Mouse (Mus musculus) cerebellum, postnatal 36 days (tissue): ENCODE data around the gene Mdc1.

Experiments used
- DNase-seq, 2 experiments: peaks; one replicate each; pipeline ENCODE4 v3.0.0; 2021 to 2022; ENCODE audit warnings: mixed read lengths in 2 of 2

Gene Mdc1

DNA sequence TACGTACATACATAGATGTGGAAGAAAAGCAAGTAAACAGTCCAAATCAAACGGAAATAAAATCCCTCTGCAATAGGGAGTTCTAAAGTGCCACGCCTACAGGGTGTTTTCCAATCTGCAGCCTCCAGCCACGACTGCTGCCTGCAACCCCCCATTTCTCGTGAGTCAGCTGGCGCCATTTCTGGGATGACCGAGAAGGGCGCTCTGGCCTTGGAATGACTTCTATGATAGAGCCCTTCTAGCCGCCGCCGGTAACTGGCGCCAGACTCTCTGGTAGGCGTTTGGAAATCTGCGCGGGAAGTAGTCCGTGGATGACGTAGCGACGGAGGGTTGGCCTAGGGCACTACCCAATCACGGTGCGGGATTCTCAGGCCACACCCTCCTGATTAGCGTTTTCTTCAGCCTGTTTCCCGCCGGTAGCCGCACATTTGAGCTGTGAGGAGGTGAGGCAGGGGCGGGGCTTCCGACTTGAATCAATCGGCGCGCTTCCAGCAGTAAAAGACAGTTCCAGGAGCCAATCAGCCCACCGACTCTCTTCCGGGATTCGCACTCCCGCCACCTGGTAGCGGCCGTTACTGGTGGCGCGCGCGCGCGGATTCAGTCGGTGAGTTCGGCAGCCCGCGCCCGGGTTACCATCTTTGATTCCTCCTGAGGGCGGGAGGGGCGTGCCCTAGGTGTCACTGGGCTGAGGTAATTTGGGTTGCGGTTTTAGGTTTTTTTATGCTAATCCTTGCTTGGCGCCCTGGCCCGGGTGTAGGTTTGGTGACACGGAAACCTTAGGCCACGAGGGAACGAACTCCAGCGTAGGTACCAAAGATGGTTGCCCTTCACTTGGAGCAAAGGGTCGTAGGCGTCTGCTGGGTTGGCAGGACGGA is at the start of gene Mdc1:
Mdc1 (plus strand) TSS at position 440 of the 875 bp plus-strand sequence.
- DNase-seq = peak; percentile 99

DNA sequence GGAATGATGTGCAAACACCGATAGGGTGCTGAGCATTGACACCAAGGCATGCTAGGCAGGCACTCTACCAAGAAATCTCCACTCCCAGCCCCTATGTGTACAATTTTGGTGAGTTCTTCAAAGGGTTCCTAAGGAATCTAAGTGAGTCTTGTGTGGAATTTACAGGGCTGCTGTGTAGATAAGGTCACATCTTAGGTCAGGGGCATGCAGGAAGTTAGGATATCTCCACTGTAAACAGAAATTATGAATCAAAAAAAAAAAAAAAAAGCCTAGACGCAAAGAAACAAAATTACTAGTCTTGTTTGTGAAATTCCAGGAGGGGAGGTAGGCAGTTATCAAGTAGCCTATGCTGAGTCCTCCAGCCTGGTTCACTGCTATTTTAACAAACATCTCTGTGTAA is 48.5 kb upstream of the Mdc1 start:
- no peak for DNase-seq

DNA sequence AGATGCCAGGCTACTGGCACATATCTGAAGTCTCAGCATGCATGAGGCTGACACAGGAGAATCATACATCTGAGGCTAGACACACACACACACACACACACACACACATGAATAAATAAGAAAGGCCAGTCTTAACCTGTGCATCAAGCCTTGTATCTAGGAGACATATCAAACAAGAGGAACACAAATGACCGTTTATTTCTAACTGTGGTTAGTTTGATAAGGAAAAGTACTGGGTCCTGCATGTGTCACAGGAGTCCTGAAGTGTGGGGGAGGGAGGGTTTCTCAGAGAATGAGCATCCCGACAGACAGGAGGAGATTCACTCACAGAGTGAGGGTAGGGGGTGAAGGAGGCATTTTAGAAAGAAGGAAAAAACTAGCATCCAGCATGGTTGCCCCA is 46.2 kb upstream of the Mdc1 start:
- DNase-seq = no peak

DNA sequence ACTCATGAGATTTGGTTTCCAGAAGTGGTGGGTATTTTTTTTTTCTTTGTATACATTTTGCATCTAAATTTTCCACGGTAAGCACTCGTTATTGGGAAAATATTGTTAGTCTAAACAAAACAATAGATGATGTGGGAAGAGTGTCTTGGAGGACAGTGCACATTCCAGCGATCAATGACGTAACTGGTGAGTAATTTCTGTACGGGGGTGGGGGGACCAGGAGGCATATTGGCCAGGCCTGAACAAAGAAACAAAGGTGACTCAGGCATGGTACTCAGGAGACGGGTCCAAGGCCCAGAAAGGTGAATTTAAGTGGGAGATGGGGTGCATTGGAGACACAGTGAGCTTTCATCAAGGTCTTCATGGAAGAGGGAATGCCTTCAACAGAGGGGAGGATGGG is 45.7 kb upstream of the Mdc1 start:
- no peak for DNase-seq

DNA sequence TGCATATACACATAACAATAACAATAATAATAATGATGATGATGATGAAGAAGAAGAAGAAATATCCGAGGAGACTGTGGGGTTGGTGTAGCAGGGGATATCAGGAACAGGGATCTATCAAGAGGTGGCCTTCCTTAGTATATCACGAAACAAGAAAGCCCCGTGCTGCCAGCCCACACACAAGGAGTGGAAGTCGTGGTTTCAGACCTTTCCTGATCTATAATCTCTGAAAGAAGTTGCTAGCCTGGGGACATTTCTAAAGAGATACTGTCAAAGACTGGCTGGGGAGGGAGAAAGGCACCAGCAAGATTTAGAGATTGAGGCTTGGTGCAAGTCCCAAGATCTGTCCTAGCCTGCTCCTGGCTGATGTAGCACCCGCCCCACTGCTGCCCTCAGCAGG is 44.5 kb upstream of the Mdc1 start:
- DNase-seq = no peak

DNA sequence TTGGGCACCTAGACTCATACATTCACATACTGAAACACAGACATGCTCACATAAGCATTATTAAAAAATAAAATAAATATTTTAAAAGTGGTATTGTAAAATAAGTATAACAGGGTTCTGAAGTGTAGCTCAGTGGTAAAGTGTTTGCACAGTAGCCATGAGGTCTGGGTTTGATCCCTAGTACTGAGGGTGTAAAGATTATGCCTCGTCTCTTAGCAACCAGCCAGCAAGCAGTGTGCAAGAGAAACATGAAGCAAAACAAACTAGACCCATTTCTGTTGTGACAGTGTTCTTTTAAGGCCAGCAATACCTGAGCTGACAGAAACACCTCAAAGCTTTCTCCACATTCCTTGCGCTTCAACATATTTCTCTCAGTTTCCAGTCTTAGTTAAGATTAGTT is 40.4 kb upstream of the Mdc1 start:
- DNase-seq = no peak

DNA sequence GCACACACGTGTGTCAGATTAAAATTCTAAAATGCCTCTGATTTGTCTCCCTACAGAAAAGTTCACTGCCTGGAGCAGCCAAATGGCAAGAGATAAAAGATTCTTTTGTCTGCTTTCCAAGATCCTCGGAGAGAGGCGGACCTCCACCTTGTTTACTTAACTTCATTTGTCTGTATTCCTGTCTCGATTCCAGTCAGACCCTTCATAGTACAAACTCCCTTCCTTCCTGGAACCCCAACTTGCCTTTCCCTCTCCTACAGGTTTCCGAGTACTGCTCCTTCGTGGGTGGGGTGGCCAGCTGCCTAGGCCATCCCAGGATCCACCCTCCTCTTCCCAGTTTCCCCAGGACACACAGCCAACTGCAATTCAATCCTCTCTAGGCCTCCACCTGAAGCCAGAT is 38.3 kb upstream of the Mdc1 start:
- DNase-seq = no peak

DNA sequence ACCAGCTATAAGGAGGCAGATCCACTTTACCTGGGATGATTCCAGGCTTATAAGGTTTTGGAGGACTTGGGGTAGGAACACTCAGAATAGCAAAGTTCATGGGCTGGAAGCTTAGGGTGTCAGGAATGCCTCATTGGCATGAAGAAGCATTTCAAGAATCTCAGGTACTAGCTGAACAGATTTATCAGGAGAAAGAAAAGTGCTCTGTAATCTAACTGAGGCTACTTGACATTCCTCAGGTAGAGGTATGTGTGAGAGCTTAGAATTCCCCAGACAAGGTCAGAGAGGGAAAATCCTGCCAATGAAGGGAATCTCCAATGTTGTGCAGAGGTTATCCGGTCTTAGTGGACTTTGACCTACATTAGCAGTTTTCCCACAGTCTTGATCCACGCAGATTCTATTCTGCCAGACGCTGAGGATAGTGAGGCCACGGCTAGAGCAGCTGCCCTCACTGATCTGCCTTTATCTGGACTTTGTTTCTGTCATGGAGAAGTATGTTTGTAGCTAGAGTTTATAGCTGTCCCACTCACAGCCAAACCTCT is 37.4 kb upstream of the Mdc1 start:
- no peak for DNase-seq

DNA sequence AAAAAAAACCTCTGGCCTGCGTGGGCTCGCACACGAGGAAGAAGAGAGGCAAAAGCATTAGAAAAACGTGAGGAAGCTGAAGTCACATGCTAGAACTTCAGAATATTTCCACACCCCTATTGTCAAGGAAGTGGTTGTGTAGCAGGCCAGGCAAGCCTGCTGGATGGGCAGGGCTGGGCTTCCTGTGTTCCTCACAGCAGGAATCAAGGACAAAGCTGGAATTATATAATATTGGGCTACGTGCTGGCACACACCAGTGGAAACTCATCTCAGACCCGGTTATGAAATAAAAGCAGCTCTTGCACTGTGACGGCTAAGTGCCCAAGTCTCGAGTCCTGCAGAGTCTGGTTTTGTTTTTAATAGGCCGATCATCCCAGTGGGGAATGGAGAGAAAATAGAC is 33.2 kb upstream of the Mdc1 start:
- no peak for DNase-seq

DNA sequence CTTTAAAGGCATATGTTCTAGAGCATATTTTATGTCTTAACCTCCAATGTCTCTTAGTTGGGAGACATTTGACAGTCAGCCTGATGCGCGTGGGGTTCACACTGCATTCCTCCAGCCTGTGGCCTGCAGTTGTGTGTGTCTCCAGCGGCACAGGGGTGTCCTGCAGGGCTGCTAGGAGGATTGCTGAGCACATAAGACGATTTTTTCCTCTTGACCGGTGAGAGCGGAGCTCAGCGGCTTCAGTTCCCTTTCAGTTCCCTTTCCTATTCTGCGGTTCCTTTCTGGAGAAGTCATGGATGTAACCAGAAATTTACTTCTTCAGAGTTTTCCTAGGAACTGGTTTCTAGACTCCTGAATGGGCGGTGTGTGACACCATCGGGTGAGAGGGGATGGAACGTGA is 31.9 kb upstream of the Mdc1 start:
- no peak for DNase-seq

DNA sequence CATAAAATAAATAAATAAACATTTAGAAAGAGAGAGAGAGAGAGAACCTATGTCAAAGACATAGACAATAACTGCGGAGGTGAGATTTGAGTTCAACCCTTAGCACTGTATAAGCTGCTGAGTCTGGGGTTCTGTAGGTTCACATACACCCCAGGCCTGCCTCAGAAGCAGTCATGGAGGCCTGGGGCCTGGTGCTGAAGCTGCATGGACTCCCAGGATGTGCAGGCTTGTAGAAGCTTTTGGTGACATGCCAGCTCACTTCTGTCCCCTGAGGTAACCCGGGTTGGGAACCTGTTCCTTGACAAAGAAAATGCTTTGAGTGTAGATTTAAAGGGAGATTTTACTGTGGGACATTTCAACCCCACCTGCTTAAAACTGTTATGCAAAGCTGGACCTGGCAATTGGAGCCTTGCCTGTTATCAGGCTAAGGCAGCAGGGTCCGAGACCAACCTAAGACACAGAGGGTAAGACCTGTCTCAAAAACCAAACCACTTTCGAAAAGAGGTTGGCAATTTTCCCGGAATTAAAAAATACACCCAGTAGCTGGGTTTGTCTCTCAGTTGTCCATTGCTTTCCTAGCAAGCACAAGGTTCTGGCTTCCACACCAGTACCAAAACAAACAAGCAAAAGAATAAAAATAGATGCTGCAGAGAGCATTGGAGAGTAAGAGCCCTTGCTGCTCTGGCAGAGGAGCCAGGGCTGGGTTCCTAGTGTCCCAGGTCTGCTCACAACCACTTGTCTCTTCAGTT is 30.2 kb upstream of the Mdc1 start:
- no peak for DNase-seq

DNA sequence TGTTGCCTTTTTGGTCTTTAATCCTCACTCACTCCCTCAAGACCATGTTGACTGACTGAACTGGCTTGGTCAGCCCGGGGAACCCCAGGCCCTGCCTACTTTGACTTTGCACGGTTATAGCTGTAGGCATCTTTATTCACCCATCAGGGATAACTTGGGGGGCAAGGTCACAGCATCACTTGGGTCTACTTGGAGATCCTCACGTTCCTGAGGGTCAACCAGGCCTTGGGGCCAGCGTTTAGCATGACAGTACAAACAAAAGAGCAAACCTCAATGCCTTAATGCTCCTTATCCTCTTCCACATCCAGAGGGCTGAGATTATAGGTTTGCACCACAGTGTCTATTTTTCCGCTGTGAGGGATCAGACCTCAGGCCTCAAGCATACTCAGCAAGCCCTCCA is 29.0 kb upstream of the Mdc1 start:
- DNase-seq = no peak

DNA sequence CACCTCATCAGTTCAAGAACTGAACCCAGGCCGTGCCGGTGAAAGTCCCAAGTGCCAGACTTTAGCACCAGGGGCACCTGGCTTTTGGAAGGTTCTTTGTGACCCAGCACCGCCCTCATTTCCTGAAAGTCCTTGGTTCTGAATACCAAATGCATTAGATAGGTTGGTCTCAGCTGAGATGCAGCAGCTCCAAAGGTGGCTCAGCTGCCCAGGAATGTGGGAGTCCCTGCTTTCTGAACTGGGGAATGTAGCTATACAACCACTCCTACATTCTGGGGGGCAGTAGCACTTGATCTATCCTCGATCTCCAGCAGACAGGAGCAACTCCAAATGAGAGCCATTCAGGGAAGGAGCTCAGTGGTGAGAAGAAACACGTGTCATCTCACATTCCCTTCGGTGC is 28.6 kb upstream of the Mdc1 start:
- DNase-seq = no peak

DNA sequence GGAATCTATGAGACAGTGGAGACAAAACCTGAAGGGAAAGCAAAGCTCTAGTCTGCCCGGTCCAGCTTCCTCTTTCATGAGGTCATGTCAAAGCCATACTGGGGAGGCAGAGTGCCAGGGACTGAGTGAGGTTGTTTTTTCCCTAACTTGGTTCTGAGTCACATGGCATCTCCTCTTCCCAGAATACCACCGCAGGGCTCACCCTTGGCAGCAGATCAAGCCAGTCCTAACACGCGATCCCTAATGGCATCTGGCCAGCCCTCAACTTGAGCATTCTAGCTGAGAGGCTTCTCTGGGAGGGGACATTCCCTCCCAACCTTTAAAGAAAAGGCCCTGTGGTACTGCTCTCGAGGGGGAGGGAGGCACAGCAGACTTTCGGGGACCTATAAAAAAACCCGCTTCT is 28.1 kb upstream of the Mdc1 start:
- peak; percentile 31 to 47 for DNase-seq

DNA sequence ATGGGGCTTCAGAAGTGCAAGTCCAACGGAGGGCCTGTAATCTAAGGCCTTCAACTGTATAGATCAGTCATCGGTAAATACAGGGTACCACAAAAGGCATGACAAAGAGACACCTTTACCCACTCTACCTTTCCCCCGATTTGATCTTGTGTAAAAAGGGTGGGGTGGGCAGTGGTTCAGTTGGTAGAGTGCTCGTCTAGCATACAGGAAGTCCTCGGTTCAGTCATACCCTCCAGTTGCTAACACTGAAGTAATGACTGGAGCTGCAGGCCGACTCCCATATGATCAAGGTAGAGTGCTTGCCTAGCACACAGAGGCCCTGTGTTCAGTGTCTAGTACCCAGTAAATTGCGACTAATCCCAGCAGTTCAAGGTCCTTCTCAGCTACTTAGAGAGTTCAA is 27.7 kb upstream of the Mdc1 start:
- DNase-seq = no peak

DNA sequence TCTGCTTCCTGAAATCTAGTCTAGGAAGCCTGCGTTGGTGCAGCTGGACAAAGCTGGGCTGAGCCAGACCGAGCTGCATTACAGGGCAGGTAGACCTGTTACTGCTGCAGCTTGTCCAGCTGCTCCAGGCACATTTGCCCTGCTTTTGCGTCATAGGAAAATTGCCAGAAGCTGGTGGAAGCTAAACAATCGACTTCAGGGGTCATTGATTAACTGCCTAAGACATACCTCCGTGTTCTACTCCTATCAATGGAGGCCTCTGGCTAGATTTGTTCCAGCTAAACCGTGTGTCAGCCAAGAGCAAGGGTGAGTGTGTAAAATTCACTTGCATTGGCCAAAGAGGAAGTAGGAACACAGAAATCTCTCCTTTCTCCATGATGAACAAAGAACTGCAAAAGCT is 26.6 kb upstream of the Mdc1 start:
- DNase-seq = no peak

DNA sequence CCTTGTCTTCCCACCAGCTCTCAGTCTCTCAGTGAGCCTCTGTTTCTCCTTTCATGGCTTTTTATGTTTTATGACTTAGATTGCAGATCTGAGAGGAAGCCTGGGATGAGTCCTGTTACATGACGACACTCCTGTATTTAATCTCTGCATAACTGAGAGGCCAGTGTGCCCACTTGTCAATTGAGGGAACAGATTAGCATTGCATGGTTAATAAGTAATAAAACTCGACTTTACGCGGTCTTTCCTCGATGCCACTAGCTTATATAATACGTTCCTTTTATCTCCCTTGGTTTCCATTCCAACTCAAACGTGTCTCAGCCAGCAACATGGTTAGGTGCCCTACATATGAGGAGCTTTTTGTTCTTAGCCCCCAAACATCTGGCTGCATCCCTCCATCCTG is 25.5 kb upstream of the Mdc1 start:
- no peak for DNase-seq

DNA sequence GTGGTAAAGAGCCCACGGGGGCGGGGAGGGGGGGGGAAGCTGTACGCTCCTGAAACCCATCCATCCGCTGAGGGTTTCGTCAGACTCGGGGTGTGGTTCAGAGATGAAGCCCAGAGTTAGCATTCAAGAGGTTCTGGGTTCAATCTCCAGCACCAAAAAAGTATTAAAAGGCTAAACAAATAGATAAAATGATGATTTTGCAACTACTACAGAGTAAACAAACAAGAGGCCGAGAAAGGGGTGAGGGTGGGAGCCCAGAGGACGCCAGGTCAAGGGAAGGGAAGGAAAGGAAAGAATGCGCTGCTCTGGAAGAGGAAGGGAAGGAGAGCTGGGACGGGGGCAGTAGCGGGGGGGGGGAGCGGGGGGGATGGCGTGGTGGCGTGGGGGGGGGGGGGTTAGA is 24.6 kb upstream of the Mdc1 start:
- DNase-seq = no peak

DNA sequence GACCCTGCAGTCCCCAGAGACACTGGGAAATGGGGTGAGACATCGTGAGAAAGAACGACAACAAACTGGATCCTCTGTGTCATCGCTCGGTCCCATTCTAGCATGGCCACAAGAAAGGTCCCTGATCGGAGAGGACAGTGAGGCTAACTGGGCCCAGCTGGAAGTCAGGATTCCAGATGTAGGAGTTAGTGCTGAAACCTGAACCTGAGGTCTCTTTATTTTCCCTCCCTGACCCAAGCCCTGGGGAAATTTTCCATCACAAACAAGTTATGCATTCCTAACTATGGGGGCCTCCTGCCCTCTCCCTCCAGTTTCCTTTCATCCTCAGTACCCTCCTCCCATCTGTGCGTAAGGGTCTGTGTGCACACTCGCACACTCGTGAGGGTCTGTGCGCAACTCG is 24.1 kb upstream of the Mdc1 start:
- DNase-seq = no peak

DNA sequence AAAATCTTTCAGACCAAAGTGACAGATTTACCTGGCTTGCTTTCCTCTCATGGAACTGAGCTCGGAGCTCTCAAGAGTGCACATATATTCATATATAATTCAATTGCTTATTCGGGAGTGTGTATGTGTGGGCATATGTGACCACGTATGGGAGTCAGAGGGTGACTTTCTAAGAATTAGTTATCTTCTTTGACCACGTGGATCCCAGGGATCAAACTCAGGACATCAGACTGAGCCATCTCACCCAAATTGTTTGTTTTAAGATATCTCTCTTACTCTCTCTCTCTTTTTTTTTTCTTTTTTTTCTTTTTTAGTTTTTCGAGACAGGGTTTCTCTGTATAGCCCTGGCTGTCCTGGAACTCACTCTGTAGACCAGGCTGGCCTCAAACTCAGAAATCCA is 21.2 kb upstream of the Mdc1 start:
- DNase-seq = no peak

DNA sequence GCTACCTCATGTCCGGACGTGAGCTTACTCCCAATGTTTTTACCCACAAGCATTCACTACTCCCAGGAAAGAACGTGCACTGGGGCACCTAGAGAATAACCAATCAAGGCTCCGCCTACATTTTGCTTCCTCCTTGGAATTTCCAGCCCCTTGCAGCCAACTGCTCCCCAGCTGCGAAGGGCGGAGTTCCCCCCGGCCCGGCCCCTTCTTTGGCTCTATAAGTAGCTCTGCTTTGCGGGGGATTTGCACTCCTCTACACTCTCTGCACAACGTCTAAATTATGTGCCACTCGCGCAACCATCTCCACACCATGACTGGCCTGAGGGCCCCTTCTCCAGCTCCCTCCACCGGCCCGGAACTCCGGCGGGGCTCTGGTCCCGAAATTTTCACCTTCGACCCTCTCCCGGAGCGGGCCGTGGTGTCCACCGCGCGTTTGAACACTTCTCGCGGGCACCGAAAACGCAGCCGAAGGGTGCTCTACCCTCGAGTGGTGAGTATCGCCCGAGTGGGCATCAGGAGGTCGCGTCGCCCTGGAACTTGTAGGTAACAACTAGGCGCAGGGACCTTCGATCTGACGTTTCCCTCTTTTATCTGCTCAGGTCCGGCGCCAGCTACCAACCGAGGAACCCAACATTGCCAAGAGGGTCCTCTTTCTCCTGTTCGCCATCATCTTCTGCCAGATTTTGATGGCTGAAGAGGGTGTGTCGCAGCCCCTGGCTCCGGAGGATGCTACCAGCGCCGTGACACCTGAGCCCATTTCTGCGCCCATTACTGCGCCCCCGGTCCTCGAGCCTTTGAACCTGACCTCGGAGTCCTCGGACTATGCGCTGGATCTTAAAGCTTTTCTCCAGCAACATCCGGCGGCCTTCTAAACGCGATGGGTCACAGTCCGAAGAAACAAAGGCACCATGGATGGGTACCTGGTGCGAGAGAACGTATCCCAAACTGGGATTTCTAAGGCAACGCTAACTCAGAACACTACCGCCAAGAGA is 19.6 kb upstream of the Mdc1 start, which contains the start of gene Ier3:
Ier3 (plus strand) TSS at position 246 of the 992 bp plus-strand sequence.
- DNase-seq = peak; percentile 44 to 54

DNA sequence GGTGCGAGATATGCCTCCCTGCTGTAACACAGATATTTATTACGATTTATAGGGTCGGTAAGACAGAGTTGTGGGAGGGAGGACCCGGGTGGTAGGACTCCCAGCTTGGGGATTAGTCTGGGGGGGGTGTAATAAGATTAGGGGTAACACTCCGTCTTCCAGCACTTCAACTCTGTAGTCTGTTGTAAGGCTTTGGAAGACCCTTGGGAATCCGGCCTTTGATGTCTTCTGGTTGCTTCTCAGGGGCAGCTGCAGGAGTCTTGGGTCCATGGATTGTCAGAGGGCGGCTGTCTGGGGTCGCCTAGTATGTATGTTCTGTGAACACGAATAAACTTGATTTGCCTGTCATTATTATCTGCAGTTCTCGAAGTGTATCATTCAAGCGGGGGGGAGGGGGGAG is 18.8 kb upstream of the Mdc1 start:
- no peak for DNase-seq
